Mouse (Mus musculus) liver, adult (tissue): ENCODE measurements around the gene Ugt3a1.

Source experiments
- GATA4 ChIP-seq: IDR thresholded peaks from 2 replicates; pipeline ENCODE4 v1.6.1; 2014; ENCODE audit warnings: mild to moderate bottlenecking, low read length; ENCODE audit not compliant: insufficient replicate concordance

Gene Ugt3a1

DNA sequence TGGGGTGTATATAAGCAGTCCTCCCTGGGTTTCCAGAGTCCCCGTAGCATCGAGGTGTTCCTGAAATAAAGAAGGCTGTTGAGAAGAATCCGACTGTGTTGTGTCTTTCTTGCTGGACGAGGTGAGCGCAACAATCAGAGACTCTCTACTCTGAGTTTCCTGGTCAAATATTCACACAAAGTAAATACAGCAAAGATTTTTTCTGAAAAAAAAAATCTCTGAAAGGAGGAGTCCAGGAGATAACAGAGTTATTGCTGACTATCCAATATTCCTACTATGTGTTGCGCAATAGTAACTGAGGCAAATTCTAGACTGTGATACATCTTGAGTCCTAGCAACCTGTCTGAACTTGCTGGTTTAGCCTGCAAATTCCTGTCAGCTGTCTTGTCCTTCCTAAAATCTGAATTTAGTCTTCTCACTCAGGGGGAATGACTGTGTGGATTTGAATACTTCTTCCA, at the start of gene Ugt3a1:
Ugt3a1 (plus strand) TSS at position 51 of the 458 bp plus-strand sequence.
- TF ChIP-seq GATA4: no peak

- no peak for TF ChIP-seq GATA4
Observed at GRCm38 (mm10) chr15:9246345-9246744, 30.3 kb upstream of the Ugt3a1 start.

DNA sequence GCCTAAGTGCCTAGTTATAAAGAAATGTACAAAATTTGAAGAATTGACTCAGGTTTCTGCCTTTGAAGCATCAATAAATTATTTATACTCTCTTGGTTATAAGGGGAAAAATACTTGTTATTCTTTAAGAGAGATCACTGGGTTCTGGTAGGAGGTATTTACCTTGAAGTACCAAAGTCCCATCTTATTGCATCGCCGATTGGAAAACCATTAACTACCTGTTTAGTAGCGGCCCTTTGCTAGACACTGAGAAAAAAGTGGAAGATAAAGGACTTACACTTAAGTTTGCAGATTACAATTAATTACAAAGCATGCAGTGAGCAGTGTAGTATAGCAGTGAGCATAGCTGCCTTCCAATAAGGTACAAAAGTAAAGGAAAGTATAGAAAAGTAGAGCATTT, 23.8 kb upstream of the Ugt3a1 start:
- TF ChIP-seq GATA4: no peak

DNA sequence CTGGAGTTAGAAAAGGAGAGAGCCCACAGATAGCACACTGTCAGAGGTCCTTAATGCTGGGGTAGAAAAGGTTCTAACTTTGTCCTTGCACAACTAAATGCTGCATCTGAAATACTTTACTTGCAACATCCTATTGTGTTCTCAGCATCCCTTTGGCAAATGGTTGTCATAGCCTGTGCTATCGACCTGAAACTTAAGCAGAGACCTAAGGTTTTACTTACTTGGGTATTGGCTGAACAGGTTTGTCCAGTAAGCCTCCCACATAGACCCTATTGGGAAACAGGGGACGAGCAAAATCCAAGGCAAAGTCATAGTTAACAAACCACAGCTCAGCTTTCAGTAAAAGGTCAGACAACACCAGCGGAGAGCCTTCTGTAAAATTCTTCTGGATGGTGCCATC, 16.1 kb upstream of the Ugt3a1 start:
- no peak for TF ChIP-seq GATA4

DNA sequence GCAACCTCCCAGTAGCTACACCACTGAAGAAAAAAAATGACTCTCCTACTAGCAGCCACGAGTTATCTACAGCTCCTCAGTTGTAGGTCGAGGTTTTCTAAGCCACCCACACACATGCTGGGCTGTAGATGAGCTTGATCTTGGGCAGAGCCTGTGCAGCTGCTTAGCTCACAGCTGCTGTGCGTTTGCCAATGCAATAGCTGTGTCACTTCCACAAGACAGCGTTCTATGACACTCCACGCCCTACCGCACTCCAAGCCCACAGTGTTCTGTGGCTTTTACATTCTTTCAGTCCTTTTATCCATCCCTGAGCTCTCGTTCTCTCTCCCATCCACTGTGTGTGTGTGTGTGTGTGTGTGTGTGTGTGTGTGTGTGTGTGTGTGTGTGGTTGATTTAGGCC, 4.8 kb upstream of the Ugt3a1 start:
- no peak for TF ChIP-seq GATA4

DNA sequence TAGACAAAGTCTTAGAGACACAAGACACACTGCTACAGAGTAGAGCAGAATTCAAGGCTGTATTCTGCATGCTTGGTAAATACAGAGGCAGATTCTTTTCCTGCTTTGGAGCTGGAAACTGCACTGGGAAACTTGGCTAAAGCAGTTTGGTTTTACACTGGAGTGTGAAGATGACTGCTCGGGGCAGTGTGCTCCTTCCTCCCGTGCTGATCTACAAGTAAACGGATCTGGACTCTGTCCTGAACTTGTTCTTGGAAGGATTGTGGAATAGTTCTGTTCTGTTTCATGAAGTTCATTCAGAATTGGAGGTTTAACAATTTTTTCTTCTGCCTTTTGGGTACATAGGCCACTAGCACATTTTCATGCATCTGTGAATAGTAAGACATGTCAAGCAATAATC, 2.3 kb downstream of the Ugt3a1 start:
- no peak for TF ChIP-seq GATA4

DNA sequence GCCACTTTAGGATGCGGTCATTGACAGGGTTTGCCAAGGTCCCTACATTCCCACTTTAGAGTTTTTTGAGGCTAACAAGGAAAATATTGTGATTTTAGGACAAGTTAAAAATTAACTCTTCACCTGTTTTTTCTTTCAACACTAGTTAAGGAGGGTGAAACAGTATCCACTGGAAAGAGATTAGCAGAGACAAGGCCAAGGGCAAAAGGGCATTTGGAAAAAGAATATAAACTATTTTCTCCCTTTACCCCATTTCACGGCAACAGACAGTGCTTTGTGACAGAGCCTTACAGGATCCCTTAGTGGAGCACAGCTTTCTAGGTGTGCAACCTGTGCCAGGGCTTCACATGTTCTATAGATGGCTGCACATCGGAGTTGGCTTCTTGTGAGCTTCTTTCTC, 2.9 kb downstream of the Ugt3a1 start:
- TF ChIP-seq GATA4: no peak

DNA sequence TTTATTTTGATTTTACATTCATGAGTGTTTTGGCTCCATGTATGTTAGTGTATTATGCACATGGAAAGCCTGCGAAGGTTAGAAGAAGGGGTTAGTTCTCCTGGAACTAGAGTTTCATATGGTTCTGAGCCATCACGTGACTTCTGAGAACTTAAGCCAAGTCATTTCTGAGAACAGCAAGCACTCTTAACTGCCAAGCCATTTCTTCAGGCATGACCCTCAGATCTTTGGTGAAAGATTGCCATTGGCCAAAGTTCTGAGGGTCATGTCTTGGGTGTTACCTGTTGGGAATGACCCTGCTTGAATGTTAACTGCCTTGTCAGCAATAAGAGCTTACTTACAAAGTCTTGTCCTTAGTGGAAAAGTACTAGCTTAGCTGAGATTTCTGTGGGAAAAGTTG, 6.5 kb downstream of the Ugt3a1 start:
- TF ChIP-seq GATA4: no peak

- TF ChIP-seq GATA4: no peak
Observed at GRCm38 (mm10) chr15:9289660-9290059, 13.0 kb downstream of the Ugt3a1 start.

DNA sequence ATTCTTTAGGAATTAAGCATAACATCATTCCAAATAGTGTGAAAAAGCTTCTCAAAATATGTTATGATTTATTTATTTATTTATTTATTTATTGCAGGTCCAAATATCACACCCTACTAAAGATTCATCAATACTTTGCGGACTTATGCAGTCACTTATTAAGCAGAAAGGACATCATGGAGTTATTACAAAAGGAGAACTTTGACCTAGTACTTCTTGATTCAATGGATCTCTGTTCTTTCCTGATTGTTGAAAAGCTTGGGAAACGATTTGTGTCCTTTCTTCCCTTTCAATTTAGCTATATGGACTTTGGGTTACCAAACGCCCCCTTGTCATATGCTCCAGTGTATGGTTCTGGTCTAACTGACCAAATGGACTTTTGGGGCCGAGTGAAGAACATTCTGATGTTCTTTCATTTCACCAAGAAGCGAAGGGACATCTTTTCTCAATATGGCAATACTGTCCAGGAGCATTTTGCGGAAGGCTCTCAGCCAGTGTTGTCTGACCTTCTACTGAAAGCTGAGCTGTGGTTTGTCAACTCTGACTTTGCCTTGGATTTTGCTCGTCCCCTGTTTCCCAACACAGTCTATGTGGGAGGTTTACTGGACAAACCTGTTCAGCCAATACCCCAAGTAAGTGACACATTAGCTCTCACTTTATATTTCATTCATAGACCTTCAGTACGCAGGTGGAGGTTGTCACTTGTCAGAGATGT, 29.4 kb downstream of the Ugt3a1 start:
- no peak for TF ChIP-seq GATA4

DNA sequence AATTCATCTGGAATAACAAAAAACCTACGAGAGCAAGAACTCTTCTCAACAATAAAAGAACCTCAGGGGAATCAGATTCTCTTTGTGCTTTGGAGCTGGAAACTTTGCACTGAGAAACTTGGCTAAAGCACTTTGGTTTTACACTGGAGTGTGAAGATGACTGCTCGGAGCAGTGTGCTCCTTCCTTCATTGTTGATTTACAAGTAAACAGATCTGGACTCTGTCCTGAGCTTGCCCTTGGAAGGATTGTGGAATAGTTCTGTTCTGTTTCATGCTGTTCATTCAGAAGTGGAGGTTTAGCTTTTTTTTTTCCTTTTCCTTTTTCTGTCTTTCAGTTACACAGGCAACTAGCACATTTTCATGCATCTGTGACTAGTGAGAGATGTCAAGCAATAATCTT, 57.9 kb downstream of the Ugt3a1 start:
- TF ChIP-seq GATA4: no peak

DNA sequence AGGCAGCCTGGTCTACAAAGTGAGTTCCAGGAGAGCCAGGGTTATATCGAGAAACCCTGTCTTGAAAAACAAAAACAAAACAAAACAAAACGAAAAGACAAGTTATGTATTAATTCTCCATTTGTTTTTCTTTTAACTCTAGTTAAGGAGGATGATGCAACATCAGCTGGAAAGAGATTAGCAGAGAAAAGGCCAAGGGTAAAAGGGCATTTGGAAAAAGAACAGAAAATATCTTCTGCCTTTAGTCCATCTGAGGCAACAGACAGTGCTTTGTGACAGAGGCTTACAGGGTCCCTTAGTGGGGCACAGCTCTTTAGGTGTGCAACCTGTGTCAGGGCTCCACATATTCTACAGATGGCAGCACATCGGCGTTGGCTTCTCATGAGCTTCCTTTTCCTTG, 58.7 kb downstream of the Ugt3a1 start, which contains the start of gene Ugt3a2:
Ugt3a2 (plus strand) TSS at position 210 of the 400 bp plus-strand sequence.
- 0 out of 2 replicates have a peak, but pooled peaks have one; percentile 22 for TF ChIP-seq GATA4

GRCm38 (mm10) chr15:9336616-9337015, 59.9 kb downstream of the Ugt3a1 start:
- TF ChIP-seq GATA4: no peak

DNA sequence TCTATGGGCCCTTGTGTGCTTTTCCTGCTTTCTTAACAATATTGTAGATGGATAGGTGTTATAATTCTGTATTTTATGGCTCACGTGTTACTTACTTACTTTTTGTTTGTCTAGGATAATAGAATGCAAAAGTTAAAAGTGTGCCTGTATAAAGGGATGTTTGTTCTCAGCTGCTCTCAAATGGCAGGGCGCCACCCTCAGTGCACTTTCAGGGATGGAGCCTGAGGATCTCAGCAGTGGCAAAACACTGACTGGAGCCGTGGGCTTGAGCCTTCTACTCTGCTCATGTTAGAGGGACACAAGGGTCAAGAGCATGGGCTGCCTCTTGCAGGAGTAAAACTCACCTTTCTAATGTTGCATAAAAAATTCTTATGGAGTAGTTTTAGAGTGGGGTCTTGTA, 60.3 kb downstream of the Ugt3a1 start:
- TF ChIP-seq GATA4: no peak

- no peak for TF ChIP-seq GATA4
Observed at GRCm38 (mm10) chr15:9348739-9349138, 72.1 kb downstream of the Ugt3a1 start.

DNA sequence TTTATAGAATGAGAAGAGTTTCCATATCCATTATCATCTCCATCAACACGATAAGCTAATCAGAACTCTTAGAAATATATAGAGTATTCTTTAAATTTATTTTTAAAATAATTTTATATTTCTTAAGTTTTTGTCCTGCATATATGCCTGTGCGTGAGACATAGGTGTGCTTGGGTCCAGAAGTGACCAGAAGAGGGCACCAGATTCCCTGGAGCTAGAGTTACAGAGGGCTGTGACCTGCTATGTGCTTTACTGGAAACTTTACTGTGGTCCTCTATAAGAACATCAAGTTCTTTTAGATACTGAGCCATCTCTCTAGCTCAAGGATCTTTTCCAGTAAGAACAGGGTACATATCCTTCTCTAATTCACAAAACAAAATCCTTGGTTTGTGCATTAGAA, 86.1 kb downstream of the Ugt3a1 start:
- TF ChIP-seq GATA4: no peak
